Mouse (Mus musculus) hindbrain, embryonic 12.5 days (tissue): ENCODE data around the gene Hist1h4j. TPM values are rescaled to one million over a fixed set of nuclear protein-coding genes. Genes with fewer than 3 reads are reported as not detected.
"Not testable (repeated sequence)": the region's sequence is repeated elsewhere in the genome, so short reads cannot be mapped to it uniquely, and the experiment has no call there.

Experiments
- ATAC-seq: fragments of 200-750 bp; cut with Nextera tagmentation; 2 replicates; pipeline ENCODE4 v1.8.0; 2017; ENCODE audit warnings: moderate TSS enrichment; ENCODE audit not compliant: low FRiP score
- H3K27ac ChIP-seq: fragments of 300-500 bp; sonication (generic); 2 replicates; pipeline ENCODE4 v1.5.1; 2016; ENCODE audit warnings: mild to moderate bottlenecking
- H3K27me3 ChIP-seq: fragments of 300-500 bp; sonication (generic); 2 replicates; pipeline ENCODE4 v1.6.1; 2016; ENCODE audit warnings: mild to moderate bottlenecking
- H3K36me3 ChIP-seq: fragments of 300-500 bp; sonication (generic); 2 replicates; pipeline ENCODE4 v1.6.1; 2016; ENCODE audit warnings: mild to moderate bottlenecking
- H3K4me1 ChIP-seq: fragments of 300-500 bp; sonication (generic); 2 replicates; pipeline ENCODE4 v1.6.1; 2016
- H3K4me2 ChIP-seq: fragments of 300-500 bp; sonication (generic); replicated peaks from 2 replicates; pipeline ENCODE4 v1.6.1; 2016; ENCODE audit warnings: mild to moderate bottlenecking
- H3K4me3 ChIP-seq: fragments of 300-500 bp; sonication (generic); 2 replicates; pipeline ENCODE4 v1.5.1; 2016; ENCODE audit warnings: mild to moderate bottlenecking
- H3K9ac ChIP-seq: fragments of 300-500 bp; sonication (generic); 2 replicates; pipeline ENCODE4 v1.6.1; 2016; ENCODE audit warnings: mild to moderate bottlenecking, moderate library complexity
- H3K9me3 ChIP-seq: fragments of 300-500 bp; sonication (generic); replicated peaks from 2 replicates; pipeline ENCODE4 v1.6.1; 2016; ENCODE audit warnings: mild to moderate bottlenecking
- WGBS: fragments of 180-500 bp; shearing (Covaris S2); methylation state at CpG from one replicate; pipeline ENCODE4 v1.1.7; 2016; 5-methylcytosine and 5-hydroxymethylcytosine counted together
- polyA plus RNA-seq: library from polyadenylated mRNA; unstranded; fragments of >200 nt; fragmentation: Nextera tagmentation; extraction: Ambion mirVana; gene quantifications from 2 replicates; pipeline ENCODE4 v1.2.1, GENCODE M21; 2016

Hist1h4j gene
- 0.98 and 1.0 TPM in 2 replicates for polyA plus RNA-seq

DNA sequence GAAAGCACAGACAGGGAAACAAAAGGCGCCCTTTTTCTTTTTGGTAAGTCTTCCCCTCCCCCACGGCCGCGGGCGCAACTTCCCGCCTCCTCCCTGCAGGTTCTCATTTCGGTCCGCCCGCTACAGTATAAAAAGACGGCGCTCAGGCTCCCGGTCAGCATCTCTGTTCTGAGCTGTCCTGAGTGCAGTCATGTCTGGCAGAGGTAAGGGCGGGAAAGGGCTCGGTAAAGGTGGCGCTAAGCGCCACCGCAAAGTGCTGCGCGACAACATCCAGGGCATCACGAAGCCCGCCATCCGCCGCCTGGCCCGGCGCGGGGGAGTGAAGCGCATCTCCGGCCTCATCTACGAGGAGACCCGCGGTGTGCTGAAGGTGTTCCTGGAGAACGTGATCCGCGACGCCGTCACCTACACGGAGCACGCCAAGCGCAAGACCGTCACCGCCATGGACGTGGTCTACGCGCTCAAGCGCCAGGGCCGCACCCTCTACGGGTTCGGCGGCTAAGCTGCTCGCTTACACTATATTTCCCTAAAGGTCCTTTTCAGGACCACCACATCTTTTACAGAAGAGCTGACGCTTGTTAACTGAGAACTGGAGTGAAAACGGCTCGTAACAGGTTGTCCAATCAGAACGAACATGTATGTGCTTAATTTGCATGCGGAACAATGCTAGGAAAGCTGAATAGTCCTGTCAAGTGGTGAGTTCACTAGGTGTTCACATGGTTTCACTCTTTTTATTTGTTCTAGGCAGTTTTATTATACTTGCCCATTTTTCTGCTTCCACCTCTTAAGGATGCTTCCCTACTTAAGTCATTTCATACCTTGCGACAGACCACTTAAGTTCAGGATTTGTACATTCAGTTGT, at the start of gene Hist1h4j:
TSS of gene Hist1h4j (plus strand) at position 159 of the 862 bp plus-strand sequence.
- under 1% methylated on average over 49 of the region's 56 CpGs for WGBS
- H3K27me3 ChIP-seq, H3K9me3 ChIP-seq, H3K4me1 ChIP-seq, H3K36me3 ChIP-seq: not testable (repeated sequence)
- Histone ChIP-seq H3K9ac (peak within 1 kb of the TSS; percentile 62), H3K4me2 (peak within 1 kb of the TSS; percentile 62), H3K4me3 (peak within 1 kb of the TSS; percentile 42), H3K27ac (peak within 1 kb of the TSS; percentile 98)
- ATAC-seq = peak; percentile 93

DNA sequence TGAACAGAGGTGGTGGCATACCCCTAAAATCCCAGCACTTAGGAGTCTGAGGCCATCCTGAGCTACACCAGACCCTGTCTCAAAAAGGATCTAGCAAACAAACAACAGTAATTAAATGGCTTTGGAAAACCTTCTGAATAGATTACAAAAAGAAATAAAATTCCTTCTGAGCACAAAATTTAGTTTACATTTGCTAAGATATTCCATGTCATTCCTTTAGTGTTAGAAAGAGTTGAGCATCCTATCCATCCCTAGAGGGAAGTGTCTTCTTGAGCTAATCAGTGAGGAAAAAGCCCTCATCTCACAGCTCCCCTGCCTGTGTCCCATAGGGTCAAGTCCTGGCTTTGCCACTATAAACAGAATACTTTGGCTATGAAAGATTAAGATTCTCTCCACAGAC, 37.1 kb upstream of the Hist1h4j start, which contains the start of gene Olfr1359:
TSS of gene Olfr1359 (plus strand) at position 301 of the 400 bp plus-strand sequence.
- no peaks in the 10 kb centered on the region for H3K9me3 ChIP-seq
- H3K4me3 ChIP-seq = no peak within 1 kb of the TSS
- no peaks in the 10 kb centered on the region for H3K4me1 ChIP-seq
- H3K9ac ChIP-seq = no peak within 1 kb of the TSS
- H3K27ac ChIP-seq = no peak within 1 kb of the TSS
- ATAC-seq = no peak
- H3K4me2 ChIP-seq = no peak within 1 kb of the TSS
- no peaks in the 10 kb centered on the region for H3K36me3 ChIP-seq
- H3K27me3 ChIP-seq = no peaks in the 10 kb centered on the region

DNA sequence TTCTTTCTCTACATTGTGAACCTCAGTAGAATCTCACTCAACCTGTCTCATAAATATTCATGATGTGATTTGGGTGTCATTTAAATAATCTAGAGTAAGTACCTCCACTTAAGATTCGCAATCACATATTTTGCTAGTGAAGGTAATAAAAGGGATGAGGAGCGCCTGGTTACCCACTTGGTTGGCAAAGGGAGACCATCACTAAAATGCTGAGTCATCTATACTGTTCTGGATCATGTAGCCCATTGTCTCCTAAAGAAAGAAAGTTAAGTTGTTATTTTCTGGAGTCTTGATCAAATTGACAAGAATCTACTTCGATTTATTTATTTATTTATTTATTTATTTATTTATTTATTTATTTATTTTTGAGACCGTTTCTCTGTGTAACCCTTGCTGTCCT, 28.2 kb upstream of the Hist1h4j start:
- Histone ChIP-seq H3K4me1 (no peaks in the 10 kb centered on the region), H3K9me3 (no peaks in the 10 kb centered on the region), H3K27ac (no peak overlapping the region), H3K4me3 (no peak overlapping the region), H3K36me3 (no peaks in the 10 kb centered on the region), H3K9ac (no peak overlapping the region), H3K27me3 (no peaks in the 10 kb centered on the region), H3K4me2 (no peak overlapping the region)
- ATAC-seq = no peak
- 72% methylated on average over 4 of the region's 4 CpGs for WGBS

DNA sequence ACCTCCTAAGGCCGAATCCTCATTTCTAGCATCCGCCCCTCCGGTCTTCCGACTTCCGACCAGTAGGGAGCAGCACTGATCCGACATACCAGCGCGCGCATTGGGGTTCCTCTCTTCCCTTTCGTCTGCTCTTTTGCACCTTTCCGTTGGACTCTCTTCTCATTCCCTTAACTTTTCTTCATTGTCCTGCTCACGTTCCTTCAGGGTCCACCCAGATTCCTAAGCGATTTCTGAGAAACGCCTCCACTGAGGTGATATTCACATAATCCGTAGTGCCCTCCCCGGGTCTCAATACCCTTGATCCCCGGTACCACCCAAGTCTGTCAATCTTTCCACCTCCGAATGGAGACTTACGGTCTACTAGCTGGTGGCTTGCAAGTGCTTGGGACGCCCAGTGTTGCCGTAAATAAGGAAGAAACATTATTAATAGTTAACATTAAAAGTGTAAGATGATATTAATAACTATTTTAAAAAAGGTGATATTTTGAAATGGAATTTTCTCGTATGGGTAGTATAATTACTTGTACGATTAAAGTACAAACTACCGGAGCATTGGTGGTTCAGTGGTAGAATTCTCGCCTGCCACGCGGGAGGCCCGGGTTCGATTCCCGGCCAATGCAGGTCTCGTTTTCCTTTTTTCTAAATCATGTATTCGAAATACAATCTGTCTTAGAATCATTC, 24.7 kb upstream of the Hist1h4j start:
- no peaks in the 10 kb centered on the region for H3K36me3 ChIP-seq
- H3K27ac ChIP-seq = peak overlapping the region; percentile 67
- under 1% methylated on average over 32 of the region's 32 CpGs for WGBS
- peak; percentile 83 for ATAC-seq
- H3K9ac ChIP-seq = peak overlapping the region; percentile 59
- no peaks in the 10 kb centered on the region for H3K9me3 ChIP-seq
- no peaks in the 10 kb centered on the region for H3K27me3 ChIP-seq
- H3K4me2 ChIP-seq = peak overlapping the region; percentile 54
- peak overlapping the region; percentile 55 for H3K4me3 ChIP-seq
- peaks cover 4% of the 10 kb centered on the region for H3K4me1 ChIP-seq

DNA sequence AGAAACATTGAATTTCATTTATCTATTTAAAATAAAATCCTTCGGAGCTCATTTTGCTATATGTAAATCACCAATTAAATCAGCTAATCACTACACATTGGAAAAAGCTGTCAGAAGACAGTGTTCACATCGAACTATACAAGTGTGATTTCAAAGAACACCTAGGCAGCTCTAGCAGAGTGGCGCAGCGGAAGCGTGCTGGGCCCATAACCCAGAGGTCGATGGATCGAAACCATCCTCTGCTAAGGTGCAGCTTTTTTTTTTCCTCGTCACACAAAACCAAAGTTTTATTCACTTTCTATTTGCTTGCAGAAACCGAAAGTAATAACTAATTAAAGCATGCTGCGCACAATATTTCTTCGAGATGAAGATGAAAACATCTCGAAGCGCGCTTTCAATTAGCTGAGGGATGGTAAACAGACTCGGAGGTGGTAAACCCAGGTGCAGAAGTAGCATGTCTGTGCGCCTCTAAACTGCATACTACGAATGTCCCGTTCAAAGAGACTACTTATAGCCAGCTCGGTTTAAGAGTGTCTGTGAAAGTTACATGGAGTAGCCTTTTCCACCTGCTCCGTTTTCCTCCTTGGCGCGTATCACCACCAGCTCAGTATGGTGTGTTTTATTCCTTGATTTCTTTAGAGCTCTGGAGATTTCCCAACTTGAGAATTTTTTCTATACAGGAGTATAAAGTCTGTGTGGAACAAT, 23.9 kb upstream of the Hist1h4j start:
- no peaks in the 10 kb centered on the region for H3K36me3 ChIP-seq
- peak overlapping the region; percentile 54 for H3K4me2 ChIP-seq
- peaks cover 8% of the 10 kb centered on the region for H3K4me1 ChIP-seq
- peak overlapping the region; percentile 36 for H3K9ac ChIP-seq
- no peak overlapping the region for H3K27ac ChIP-seq
- ATAC-seq = peak; percentile 72
- WGBS = 3% methylated on average over 22 of the region's 22 CpGs
- H3K9me3 ChIP-seq = no peaks in the 10 kb centered on the region
- peak overlapping the region; percentile 36 for H3K4me3 ChIP-seq
- no peaks in the 10 kb centered on the region for H3K27me3 ChIP-seq

DNA sequence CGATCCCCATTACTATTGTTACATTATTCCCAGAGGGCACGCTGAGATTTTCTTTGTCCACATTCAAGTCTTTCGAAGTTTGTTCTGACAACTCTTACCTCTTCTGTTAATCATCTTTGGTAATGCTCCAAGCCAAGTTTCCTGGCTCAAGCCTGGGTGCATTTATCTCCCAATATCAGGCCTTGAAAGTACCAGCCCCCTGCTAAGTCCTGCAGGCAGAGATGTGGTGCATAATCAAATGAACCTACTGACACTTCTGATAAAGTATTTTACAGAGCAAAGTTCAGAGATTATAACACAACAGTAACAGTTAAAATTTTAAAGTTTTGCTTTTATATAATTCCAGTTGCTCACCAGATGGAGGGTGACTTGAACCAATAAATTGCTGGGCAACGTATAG, 23.2 kb upstream of the Hist1h4j start:
- 0 out of 2 replicates have a peak overlapping the region, but pooled peaks have one; percentile 36 for H3K9ac ChIP-seq
- H3K9me3 ChIP-seq = no peaks in the 10 kb centered on the region
- H3K4me3 ChIP-seq = peak overlapping the region; percentile 36
- H3K4me1 ChIP-seq = peaks cover 8% of the 10 kb centered on the region
- WGBS = 31% methylated on average over 4 of the region's 4 CpGs
- H3K27ac ChIP-seq = no peak overlapping the region
- peak overlapping the region; percentile 54 for H3K4me2 ChIP-seq
- ATAC-seq = no peak
- H3K36me3 ChIP-seq = no peaks in the 10 kb centered on the region
- H3K27me3 ChIP-seq = no peaks in the 10 kb centered on the region

DNA sequence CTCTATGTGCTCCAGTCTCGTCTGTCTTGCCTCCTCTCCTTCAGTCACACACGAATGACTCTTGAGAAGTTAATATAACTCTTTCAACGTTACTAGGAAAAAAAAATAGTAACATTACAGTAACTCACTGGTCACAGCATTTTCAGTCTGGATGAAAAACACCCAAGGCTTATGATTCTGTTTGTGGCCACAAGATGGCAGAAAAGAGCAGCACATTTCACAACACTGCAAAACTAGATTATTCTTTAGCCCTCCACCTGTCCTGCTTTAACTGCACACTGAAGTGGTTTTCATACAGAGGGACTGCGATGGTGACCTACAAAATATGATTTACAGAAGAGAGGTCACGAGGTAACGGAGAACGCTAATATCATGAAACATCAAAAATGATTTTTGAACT, 20.1 kb upstream of the Hist1h4j start:
- H3K4me2 ChIP-seq = peak overlapping the region; percentile 77
- H3K9me3 ChIP-seq = no peaks in the 10 kb centered on the region
- H3K27me3 ChIP-seq = no peaks in the 10 kb centered on the region
- no peak for ATAC-seq
- H3K4me3 ChIP-seq = peak overlapping the region; percentile 41; the same call in 1 of the 2 replicates
- H3K4me1 ChIP-seq = peaks cover 20% of the 10 kb centered on the region
- WGBS = 2% methylated on average over 7 of the region's 7 CpGs
- 0 out of 2 replicates have a peak overlapping the region, but pooled peaks have one; percentile 62 for H3K9ac ChIP-seq
- H3K36me3 ChIP-seq = no peaks in the 10 kb centered on the region
- peak overlapping the region; percentile 89 for H3K27ac ChIP-seq

DNA sequence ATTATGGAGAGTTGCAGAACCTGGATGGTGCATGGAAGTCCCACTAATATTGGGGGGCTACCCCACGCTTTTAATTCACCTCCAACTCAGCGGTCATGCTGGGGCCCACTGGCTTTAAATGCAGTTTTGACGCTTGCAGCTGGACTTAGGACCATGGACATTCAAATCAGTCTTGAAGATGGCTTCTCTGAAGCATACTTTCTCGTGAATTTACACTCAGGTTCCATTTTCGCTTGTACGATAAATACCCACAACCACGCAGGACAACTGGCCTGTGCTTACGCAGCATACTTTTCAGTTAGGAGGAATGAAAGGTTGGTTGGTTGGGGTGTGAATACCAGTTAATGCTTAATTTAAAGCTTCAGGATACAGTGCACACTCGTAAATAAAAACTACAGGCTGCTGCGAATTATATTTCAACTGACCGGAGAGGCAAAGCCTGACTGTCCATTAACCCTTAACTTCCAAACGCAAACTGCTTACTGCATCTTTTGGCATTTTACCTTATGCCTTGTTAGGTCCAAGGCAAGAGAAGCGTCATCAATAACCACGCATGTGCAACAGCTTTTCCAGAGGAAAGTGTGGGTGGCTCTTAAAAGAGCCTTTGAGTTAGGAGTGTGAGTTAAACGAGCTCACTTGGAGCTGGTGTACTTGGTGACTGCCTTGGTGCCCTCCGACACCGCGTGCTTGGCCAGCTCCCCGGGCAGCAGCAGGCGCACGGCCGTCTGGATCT, 19.6 kb upstream of the Hist1h4j start:
- peak overlapping the region; percentile 41 for H3K4me3 ChIP-seq
- no peaks in the 10 kb centered on the region for H3K27me3 ChIP-seq
- ATAC-seq = no peak
- WGBS = 1% methylated on average over 22 of the region's 22 CpGs
- peak overlapping the region; percentile 89 for H3K27ac ChIP-seq
- H3K9me3 ChIP-seq = no peaks in the 10 kb centered on the region
- H3K4me1 ChIP-seq = peaks cover 22% of the 10 kb centered on the region
- H3K9ac ChIP-seq = peak overlapping the region; percentile 62
- H3K36me3 ChIP-seq = no peaks in the 10 kb centered on the region
- H3K4me2 ChIP-seq = peak overlapping the region; percentile 77

DNA sequence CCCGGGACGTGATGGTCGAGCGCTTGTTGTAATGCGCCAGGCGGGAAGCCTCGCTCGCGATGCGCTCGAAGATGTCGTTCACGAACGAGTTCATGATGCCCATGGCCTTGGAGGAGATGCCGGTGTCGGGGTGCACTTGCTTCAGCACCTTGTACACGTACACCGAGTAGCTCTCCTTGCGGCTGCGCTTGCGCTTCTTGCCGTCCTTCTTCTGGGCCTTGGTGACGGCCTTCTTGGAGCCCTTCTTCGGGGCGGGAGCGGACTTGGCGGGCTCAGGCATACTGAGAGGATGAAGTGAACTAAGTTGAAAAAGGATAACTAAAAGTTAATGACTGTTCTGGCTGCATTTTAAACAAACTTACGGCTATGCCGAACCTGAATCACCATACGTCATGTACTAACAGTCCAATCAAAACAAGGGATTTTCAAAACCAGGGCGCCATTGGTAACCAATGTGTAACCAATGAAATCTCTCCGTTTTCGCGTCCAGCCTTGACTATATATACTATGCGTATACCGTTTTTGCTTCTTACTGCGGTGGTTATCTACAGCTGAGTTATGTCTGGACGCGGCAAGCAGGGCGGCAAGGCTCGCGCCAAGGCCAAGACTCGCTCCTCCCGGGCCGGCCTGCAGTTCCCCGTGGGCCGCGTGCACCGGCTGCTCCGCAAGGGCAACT, 18.9 kb upstream of the Hist1h4j start, which contains the start of the genes Hist1h2bl and Hist1h2ai:
TSS of gene Hist1h2bl (minus strand) at position 280 of the 676 bp plus-strand sequence.
TSS of gene Hist1h2ai (plus strand) at position 559 of the 676 bp plus-strand sequence.
- Histone ChIP-seq H3K4me2 (peak within 1 kb of the TSS; percentile 77), H3K4me3 (peak within 1 kb of the TSS; percentile 41), H3K4me1 (peaks cover 24% of the 10 kb centered on the region), H3K9ac (peak within 1 kb of the TSS; percentile 63), H3K27ac (peak within 1 kb of the TSS; percentile 89)
- ATAC-seq = peak; percentile 95
- not testable (repeated sequence) for H3K36me3 ChIP-seq, H3K27me3 ChIP-seq, H3K9me3 ChIP-seq
- 1% methylated on average over 28 of the region's 50 CpGs for WGBS

DNA sequence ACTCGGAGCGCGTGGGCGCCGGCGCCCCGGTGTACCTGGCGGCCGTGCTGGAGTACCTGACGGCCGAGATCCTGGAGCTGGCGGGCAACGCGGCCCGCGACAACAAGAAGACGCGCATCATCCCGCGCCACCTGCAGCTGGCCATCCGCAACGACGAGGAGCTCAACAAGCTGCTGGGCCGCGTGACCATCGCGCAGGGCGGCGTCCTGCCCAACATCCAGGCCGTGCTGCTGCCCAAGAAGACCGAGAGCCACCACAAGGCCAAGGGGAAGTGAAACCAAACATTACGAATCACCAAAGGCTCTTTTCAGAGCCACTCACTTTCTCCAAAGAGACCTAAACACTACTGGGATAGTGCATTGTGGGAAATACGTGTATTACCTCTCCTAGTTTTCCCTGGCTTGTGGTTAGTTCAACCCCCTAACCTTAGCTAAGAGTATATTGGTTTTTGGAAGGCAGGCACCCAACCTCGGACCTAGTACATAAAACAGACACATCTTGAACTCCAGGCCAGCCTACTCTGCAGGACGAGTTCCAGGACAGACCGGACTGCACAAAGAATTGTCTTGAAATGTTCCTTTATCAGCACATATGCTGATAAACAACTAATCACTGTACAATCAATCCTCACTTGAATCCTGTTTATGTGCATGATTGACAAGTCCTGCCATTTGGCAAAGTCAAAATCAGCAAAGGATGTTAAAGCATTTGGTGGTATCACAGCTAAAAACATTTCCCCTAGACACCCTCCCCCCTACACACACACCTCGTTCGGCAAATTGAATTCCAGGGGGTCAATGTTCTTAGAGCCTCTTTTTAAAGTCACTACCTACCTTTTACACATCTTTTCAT, 18.1 kb upstream of the Hist1h4j start:
- peak overlapping the region; percentile 77 for H3K4me2 ChIP-seq
- ATAC-seq = peak; percentile 32; the same call in 1 of the 2 replicates
- not testable (repeated sequence) for H3K27me3 ChIP-seq, H3K36me3 ChIP-seq, H3K9me3 ChIP-seq
- H3K9ac ChIP-seq = peak overlapping the region; percentile 63
- peak overlapping the region; percentile 89 for H3K27ac ChIP-seq
- H3K4me1 ChIP-seq = peaks cover 26% of the 10 kb centered on the region
- WGBS = 0% methylated on average over 9 of the region's 38 CpGs
- H3K4me3 ChIP-seq = peak overlapping the region; percentile 41
